8 mouse cellular contexts compared by ENCODE assay signal in genomic region chr2:181287958-181288350, GRCm38 (mm10). TPM values are rescaled to one million over a fixed set of nuclear protein-coding genes. Genes with fewer than 3 reads are reported as not detected.
DNase-seq lines count a peak whose midpoint lies in the region; ATAC-seq and TF ChIP-seq lines count a peak whose summit lies in the region.
"Not testable (repeated sequence)": the region's sequence is repeated elsewhere in the genome, so short reads cannot be mapped to it uniquely, and the experiment has no call there.

Gmeb2 (minus strand) TSS chr2:181288035.

- H3K27ac ChIP-seq in hindbrain, embryonic 13.5 days, result peak within 1 kb of the TSS; percentile 98

- POLR2A ChIA-PET in Patski (lab: Charles Lee), result interaction anchor here (0.9 to 1.8 kb wide), 2 partner anchors 31 kb away, joined by 3 to 5 read pairs; no protein-coding TSS in a partner anchor

- H3K36me3 ChIP-seq in hindbrain, embryonic 13.5 days, result peaks cover 15% of the 10 kb centered on the region

- H3K4me3 ChIP-seq in hindbrain, embryonic 13.5 days, result peak within 1 kb of the TSS; percentile 66

- H3K27me3 ChIP-seq in Patski; hindbrain, embryonic 13.5 days: not testable (repeated sequence)

- CTCF ChIA-PET in Patski (lab: Charles Lee), result interaction anchor here (1.3 kb wide), 1 partner anchor 31 kb away, joined by 4 read pairs; the partner anchor contains the start of gene Rtel1

- under 1% methylated on average over 25 of the region's 38 CpGs for WGBS in hindbrain, embryonic 13.5 days

- H3K4me1 ChIP-seq in hindbrain, embryonic 13.5 days (replicated peaks), result peaks cover 22% of the 10 kb centered on the region

- DNase-seq in Patski (ENCODE audit: low read depth, low spot score), result peak; percentile 83
- DNase-seq in cerebellum, postnatal 14 days, result peak; percentile 94 to 95
- peak; percentile 90 to 93 for DNase-seq in frontal cortex, postnatal 14 days (ENCODE audit: low spot score in 2 of 2)
- DNase-seq in layer of hippocampus, postnatal 25 days (ENCODE audit: extremely low spot score in 1 of 2, low spot score in 1 of 2), result peak in 1 of 2 experiments; percentile 82
- DNase-seq in lung, postnatal 25 days (ENCODE audit: low spot score), result peak; percentile 96
- peak; percentile 98 for DNase-seq in retina, embryonic 14.5 days (ENCODE audit: low spot score)
- DNase-seq in thymus, postnatal 4 days, result peak; percentile 93

- in situ Hi-C loops in Patski (cut with MboI; ENCODE audit: low pct_unique_long_range_greater_than_20kb), result not testable (repeated sequence)

- peak; percentile 89 for ATAC-seq in Patski
- peak; percentile 96 for ATAC-seq in hindbrain, embryonic 13.5 days (ENCODE audit: low FRiP score)

- not testable (repeated sequence) for TF ChIP-seq CTCF in Patski (IDR thresholded peaks at IDR 0.05)

- peak within 1 kb of the TSS; percentile 89 for H3K9ac ChIP-seq in hindbrain, embryonic 13.5 days

- peak within 1 kb of the TSS; percentile 64 for H3K4me2 ChIP-seq in hindbrain, embryonic 13.5 days

- not testable (repeated sequence) for H3K9me3 ChIP-seq in hindbrain, embryonic 13.5 days

RNA-seq across cellular contexts. Expression of gene Gmeb2, which starts in this region (rescaled TPM):
- 21.3 TPM for polyA plus RNA-seq in Patski (2021)
- polyA plus RNA-seq in hindbrain, embryonic 13.5 days (2015; fragmentation: Nextera tagmentation; extraction: Ambion mirVana), result 17.2 and 17.8 TPM in 2 replicates
- total RNA-seq in layer of hippocampus, postnatal 25 days (2021), result 10 to 100 TPM; 16.7 to 21.1 TPM
